Mouse (Mus musculus): Measurements from ENCODE around the gene Dpm3. TPM values are rescaled to one million over a fixed set of nuclear protein-coding genes. Genes with fewer than 3 reads are reported as not detected.

The Dpm3 gene
- total RNA-seq, 2 experiments from 2014 or later, result 51.2 to 61.0 TPM

DNA sequence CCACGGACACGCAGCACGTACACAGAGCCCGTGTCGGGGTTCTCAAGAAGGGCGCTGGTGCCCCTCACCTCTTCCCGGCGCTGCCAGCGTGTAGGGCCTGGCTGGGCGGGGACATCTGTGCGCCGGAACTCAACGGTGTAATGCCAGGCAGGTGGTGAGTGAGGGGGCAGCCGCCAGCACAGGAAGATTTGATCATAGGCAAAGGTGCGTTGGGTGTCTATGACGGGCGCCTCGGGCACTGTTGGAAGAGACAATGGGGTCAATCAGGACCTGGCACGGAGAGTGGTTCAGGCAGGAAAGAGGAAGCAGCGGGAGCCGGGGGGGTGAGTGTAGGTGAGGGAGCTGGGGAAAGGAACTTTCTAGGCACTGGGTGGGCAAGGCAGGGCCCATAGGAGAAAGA lies 21.5 kb upstream of the Dpm3 start:
- no peak for DNase-seq (ENCODE audit: low spot score in 2 of 2)
- Histone ChIP-seq H3K27ac (no peak overlapping the region), H3K4me3 (no peak overlapping the region)
- no peak for TF ChIP-seq CTCF (conservative IDR thresholded peaks at IDR 0.05)

GRCm38 (mm10) chr3:89238494-89238893 lies 20.7 kb upstream of the Dpm3 start:
- no peak for TF ChIP-seq CTCF (conservative IDR thresholded peaks at IDR 0.05)
- H3K27ac ChIP-seq, result no peak overlapping the region; the same call in 1 of the 2 replicates
- DNase-seq (ENCODE audit: low spot score in 2 of 2), result no peak
- no peak overlapping the region for H3K4me3 ChIP-seq

GRCm38 (mm10) chr3:89242331-89242895 lies 16.7 kb upstream of the Dpm3 start:
- DNase-seq (ENCODE audit: low spot score in 2 of 2), result peak in 1 of 2 experiments; percentile 76
- Histone ChIP-seq H3K27ac (no peak overlapping the region), H3K4me3 (no peak overlapping the region; the same call in 1 of the 2 replicates)
- peak; percentile 87 for TF ChIP-seq CTCF (conservative IDR thresholded peaks at IDR 0.05)

DNA sequence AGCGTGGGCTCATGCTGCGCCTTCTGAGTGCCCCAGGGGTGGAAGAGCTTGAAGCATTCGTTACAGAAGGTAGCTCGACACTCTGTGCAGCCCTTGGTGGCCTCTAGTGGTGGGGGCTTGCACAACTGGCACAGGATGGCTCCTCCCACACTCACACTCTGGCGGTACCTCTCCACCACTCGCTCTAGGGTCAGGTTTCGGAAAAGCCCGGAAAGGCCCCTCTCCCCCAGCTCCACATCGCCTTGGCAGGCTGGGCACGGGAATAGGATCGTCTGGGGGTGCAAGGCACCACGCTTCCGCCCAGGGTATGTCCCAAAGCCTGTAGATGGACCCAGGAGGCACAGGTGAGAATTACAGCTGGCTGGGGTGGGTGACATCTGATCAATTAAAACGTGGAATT lies 15.5 kb upstream of the Dpm3 start:
- Histone ChIP-seq H3K4me3 (peak overlapping the region; percentile 89), H3K27ac (peak overlapping the region; percentile 98; the same call in 1 of the 2 replicates)
- TF ChIP-seq CTCF (conservative IDR thresholded peaks at IDR 0.05), result peak; percentile 65
- DNase-seq (ENCODE audit: low spot score in 2 of 2), result no peak

- Histone ChIP-seq H3K4me3 (peak overlapping the region; percentile 89), H3K27ac (peak overlapping the region; percentile 98)
- no peak for DNase-seq (ENCODE audit: low spot score in 2 of 2)
- peak; percentile 64 for TF ChIP-seq CTCF (conservative IDR thresholded peaks at IDR 0.05)
These were observed 14.8 kb upstream of the Dpm3 start for GRCm38 (mm10) chr3:89244158-89244981.

DNA sequence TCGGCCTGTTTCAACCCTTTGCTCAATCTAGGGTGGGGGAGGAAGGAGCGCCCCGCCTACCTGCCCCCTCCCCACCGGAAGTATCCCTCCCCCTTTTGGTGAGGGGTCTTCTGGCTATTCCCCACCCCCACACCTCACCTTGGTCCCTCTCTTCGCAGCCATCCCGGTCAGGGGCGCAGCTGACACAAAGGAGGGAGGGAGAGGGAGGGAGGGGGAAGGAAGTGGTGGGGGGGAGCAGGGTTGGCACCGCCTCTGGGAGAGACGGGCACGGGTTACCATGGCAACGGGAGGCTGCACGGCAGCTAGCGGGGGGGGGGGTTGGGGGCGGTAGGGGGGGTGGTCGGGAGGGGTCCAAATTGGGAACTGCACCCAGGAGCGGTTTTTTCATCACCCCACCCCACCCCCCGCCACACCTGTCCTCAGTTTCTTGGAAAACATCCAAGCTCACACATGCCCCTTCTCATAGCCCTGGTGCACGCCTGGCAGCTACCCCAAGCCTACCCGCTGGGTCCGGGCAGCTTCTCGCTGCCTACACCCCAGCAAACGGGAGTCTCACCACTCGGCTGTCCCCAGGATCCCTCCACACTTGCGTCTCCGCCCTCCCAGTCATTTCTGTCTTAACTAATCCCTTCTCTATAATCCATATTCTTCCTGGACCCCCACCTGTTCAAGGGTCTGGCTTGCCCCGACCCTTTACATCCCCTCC lies 14.0 kb upstream of the Dpm3 start:
- Histone ChIP-seq H3K4me3 (peak overlapping the region; percentile 89), H3K27ac (peak overlapping the region; percentile 98)
- TF ChIP-seq CTCF (conservative IDR thresholded peaks at IDR 0.05), result no peak
- peak in 1 of 2 experiments; percentile 68 for DNase-seq (ENCODE audit: low spot score in 2 of 2)

DNA sequence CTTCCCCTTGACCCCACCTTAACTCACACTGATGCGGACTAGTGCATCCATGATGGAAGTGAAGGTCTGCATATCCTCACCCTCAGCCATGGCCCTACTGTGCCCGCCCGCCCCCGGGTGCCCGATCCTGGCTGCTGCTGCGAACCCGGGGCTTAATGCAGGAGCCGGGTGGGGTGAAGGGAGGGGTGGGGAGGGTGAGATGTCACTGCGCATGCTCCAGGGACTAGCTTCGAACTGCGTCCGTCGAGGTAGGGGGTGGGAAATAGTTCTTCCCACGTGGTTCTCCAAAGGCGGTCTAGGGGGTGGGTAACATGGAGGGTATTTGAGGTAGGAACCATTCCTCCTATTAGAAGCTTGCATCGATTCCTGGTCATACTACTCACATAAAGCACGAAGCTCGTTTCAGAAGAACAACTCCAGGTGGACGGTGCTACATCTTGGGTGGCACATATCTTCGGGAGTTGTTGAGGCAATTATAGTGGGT lies 13.4 kb upstream of the Dpm3 start, which contains the start of gene Krtcap2:
Gene Krtcap2 (plus strand): TSS at position 279 of the 484 bp plus-strand sequence.
- peak; percentile 78 to 85 for DNase-seq (ENCODE audit: low spot score in 2 of 2)
- peak within 1 kb of the TSS; percentile 89 for H3K4me3 ChIP-seq
- TF ChIP-seq CTCF (conservative IDR thresholded peaks at IDR 0.05), result no peak
- H3K27ac ChIP-seq, result peak within 1 kb of the TSS; percentile 98

DNA sequence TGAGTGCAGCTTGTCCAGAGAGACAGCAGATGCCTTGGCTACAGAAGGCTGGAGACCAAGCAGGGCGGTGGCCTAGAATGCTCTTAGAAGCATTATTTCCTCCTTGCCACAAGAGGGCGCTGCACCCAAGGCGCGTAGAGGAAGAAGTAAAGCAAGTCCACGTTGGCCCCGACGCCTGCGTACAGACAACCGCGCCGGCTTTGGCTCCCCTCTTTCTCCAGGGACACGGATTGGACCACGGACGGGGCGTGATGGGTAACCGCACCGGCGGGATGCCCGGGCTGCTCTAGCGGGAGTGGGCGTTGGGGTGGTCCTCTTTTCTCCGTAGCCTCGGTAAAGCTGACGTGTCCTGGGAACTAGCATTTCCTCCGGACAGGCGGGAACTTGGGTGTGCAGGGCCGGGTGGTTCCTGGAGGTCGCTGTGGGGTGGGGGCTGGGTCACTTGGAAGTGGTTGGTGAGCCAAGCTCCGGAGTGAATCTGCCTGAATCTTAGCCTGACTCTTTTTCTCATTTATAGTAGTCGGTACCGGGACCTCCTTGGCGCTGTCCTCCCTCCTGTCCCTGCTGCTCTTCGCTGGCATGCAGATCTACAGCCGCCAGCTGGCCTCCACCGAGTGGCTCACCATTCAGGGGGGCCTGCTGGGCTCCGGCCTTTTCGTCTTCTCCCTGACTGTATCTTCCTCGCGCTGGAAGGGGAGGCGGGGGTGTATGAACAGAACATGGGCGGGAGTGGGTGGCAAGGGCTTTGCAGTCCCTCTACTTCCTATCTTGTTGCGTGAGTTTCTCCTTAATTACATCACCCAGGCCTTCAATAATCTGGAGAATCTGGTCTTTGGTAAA lies 12.7 kb upstream of the Dpm3 start, which contains the start of gene Trim46:
Gene Trim46 (minus strand): TSS at position 49 of the 840 bp plus-strand sequence.
- DNase-seq (ENCODE audit: low spot score in 2 of 2), result peak; percentile 89 to 91
- TF ChIP-seq CTCF (conservative IDR thresholded peaks at IDR 0.05), result peak; percentile 96

GRCm38 (mm10) chr3:89247466-89247865 lies 11.7 kb upstream of the Dpm3 start:
- H3K4me3 ChIP-seq, result no peak overlapping the region
- no peak for DNase-seq (ENCODE audit: low spot score in 2 of 2)
- no peak overlapping the region for H3K27ac ChIP-seq
- no peak for TF ChIP-seq CTCF (conservative IDR thresholded peaks at IDR 0.05)

More for the DNA sequence above, 12.7 kb upstream of the Dpm3 start, which contains the start of gene Trim46:
- H3K27ac ChIP-seq, result peak within 1 kb of the TSS; percentile 98
- peak within 1 kb of the TSS; percentile 89 for H3K4me3 ChIP-seq

GRCm38 (mm10) chr3:89250435-89251040 lies 8.6 kb upstream of the Dpm3 start:
- Histone ChIP-seq H3K4me3 (no peak overlapping the region), H3K27ac (peak overlapping the region; percentile 51)
- no peak for DNase-seq (ENCODE audit: low spot score in 2 of 2)
- TF ChIP-seq CTCF (conservative IDR thresholded peaks at IDR 0.05), result peak; percentile 86

GRCm38 (mm10) chr3:89251365-89251895 lies 7.7 kb upstream of the Dpm3 start:
- peak overlapping the region; percentile 52 for H3K27ac ChIP-seq
- H3K4me3 ChIP-seq, result no peak overlapping the region
- TF ChIP-seq CTCF (conservative IDR thresholded peaks at IDR 0.05), result no peak
- no peak for DNase-seq (ENCODE audit: low spot score in 2 of 2)
